Mouse (Mus musculus): ENCODE data around the gene Rcn3.

DNA sequence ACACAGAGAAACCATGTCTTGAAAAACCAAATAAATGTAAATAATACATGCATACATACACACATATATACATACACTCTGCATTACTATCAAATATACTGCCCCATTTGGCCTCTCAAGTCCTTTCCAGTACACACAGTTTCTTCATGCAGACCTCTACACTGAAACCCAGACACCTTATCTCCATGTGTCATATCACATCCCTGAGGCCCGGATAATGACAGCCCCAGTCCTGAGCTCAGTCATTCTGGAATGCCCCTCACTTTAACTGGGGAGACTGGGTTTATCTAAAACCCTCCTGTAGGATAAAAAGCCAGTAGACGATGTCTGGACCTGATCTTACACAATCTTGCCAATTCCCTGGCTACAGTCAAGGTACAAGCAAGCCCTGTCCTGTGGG, 21.5 kb upstream of the Rcn3 start:
- TF ChIP-seq CTCF (IDR thresholded peaks at IDR 0.05; ENCODE audit: borderline replicate concordance, insufficient read depth, low read depth, low read length) (no peak), POLR2A (IDR thresholded peaks at IDR 0.05; ENCODE audit: borderline replicate concordance, insufficient read depth, low read length) (no peak)
